Mouse (Mus musculus) hindbrain, postnatal 0 days (tissue): Measurements from ENCODE around the gene Fgfr2. TPM values are rescaled to one million over a fixed set of nuclear protein-coding genes. Genes with fewer than 3 reads are reported as not detected.

Source experiments
- ATAC-seq: fragments of 200-750 bp; cut with Nextera tagmentation; 2 replicates; pipeline ENCODE4 v1.8.0; 2017; ENCODE audit warnings: mild to moderate bottlenecking, moderate TSS enrichment, moderate library complexity
- DNase-seq: peaks from one replicate; pipeline ENCODE4 v3.0.0-alpha.2; 2015; ENCODE audit warnings: low spot score
- H3K27ac ChIP-seq: fragments of 300-500 bp; sonication (generic); 2 replicates; pipeline ENCODE4 v1.5.1; 2014; ENCODE audit warnings: mild to moderate bottlenecking
- H3K27me3 ChIP-seq: fragments of 300-500 bp; sonication (generic); 2 replicates; pipeline ENCODE4 v1.6.1; 2014; ENCODE audit warnings: low read length, mixed read lengths; ENCODE audit not compliant: insufficient read depth
- H3K36me3 ChIP-seq: fragments of 300-500 bp; sonication (generic); 2 replicates; pipeline ENCODE4 v1.6.1; 2014; ENCODE audit warnings: low read length, mixed read lengths; ENCODE audit not compliant: insufficient read depth
- H3K4me1 ChIP-seq: fragments of 300-500 bp; sonication (generic); 2 replicates; pipeline ENCODE4 v1.6.1; 2014; ENCODE audit warnings: antibody characterized with exemption, low read length, mixed read lengths; ENCODE audit not compliant: insufficient read depth
- H3K4me2 ChIP-seq: fragments of 300-500 bp; sonication (generic); 2 replicates; pipeline ENCODE4 v1.6.1; 2014; ENCODE audit warnings: low read depth, mild to moderate bottlenecking, low read length, moderate library complexity, mixed read lengths
- H3K4me3 ChIP-seq: fragments of 300-500 bp; sonication (generic); 2 replicates; pipeline ENCODE4 v1.5.1; 2014; ENCODE audit warnings: low read length
- H3K9ac ChIP-seq: fragments of 300-500 bp; sonication (generic); replicated peaks from 2 replicates; pipeline ENCODE4 v1.6.1; 2014; ENCODE audit warnings: mild to moderate bottlenecking, low read length, moderate library complexity, mixed read lengths
- H3K9me3 ChIP-seq: fragments of 300-500 bp; sonication (generic); 2 replicates; pipeline ENCODE4 v1.6.1; 2016; ENCODE audit warnings: low read length, mixed read lengths
- CTCF ChIP-seq: IDR thresholded peaks from 2 replicates; pipeline ENCODE4 v1.5.1; 2016; ENCODE audit warnings: antibody characterized with exemption, control low read depth, low read depth
- WGBS: fragments of 180-500 bp; shearing (Covaris S2); extraction: QIAGEN DNeasy Blood & Tissue Kit; methylation state at CpG from one replicate; pipeline ENCODE4 v1.1.7; 2014; 5-methylcytosine and 5-hydroxymethylcytosine counted together
- polyA plus RNA-seq: library from polyadenylated mRNA; unstranded; fragments of >200 nt; fragmentation: Nextera tagmentation; extraction: Ambion mirVana; gene quantifications from 2 replicates; pipeline ENCODE4 v1.2.1, GENCODE M21; 2015
- total RNA-seq: library from RNA; depleted of rRNA; stranded (reverse); fragments of >200 nt; gene quantifications from 2 replicates; pipeline ENCODE4 v1.2.3, GENCODE M21; 2014

Gene Fgfr2
- total and polyA plus RNA-seq, 2 experiments from 2014 or later: 17.3 to 49.0 TPM

- H3K9ac ChIP-seq: no peak overlapping the region
- H3K27ac ChIP-seq: no peak overlapping the region
- H3K4me1 ChIP-seq: 0 out of 2 replicates have a peak, but pooled peaks cover 2% of the 10 kb centered on the region
- H3K9me3 ChIP-seq: no peaks in the 10 kb centered on the region
- no peak overlapping the region for H3K4me2 ChIP-seq
- no peak overlapping the region for H3K4me3 ChIP-seq
- TF ChIP-seq CTCF: no peak
- ATAC-seq: no peak
- no peak for DNase-seq
- peaks cover 23% of the 10 kb centered on the region for H3K36me3 ChIP-seq
- WGBS: 89% methylated on average over 4 of the region's 4 CpGs
- no peaks in the 10 kb centered on the region for H3K27me3 ChIP-seq
Measured at GRCm38 (mm10) chr7:130727560-130727959, 2395.6 kb downstream of the Fgfr2 start.

- ATAC-seq (no peak), DNase-seq (no peak)
- Histone ChIP-seq H3K27ac (no peak overlapping the region), H3K27me3 (no peaks in the 10 kb centered on the region), H3K9me3 (no peaks in the 10 kb centered on the region), H3K9ac (no peak overlapping the region), H3K4me1 (no peaks in the 10 kb centered on the region), H3K4me3 (no peak overlapping the region), H3K36me3 (peaks cover 23% of the 10 kb centered on the region), H3K4me2 (no peak overlapping the region)
- 63% methylated on average over 8 of the region's 8 CpGs for WGBS
- no peak for TF ChIP-seq CTCF
Measured at GRCm38 (mm10) chr7:130726724-130727422, 2396.3 kb downstream of the Fgfr2 start.

GRCm38 (mm10) chr7:130726185-130726584, 2397.0 kb downstream of the Fgfr2 start:
- Histone ChIP-seq H3K9me3 (no peaks in the 10 kb centered on the region), H3K27me3 (no peaks in the 10 kb centered on the region), H3K27ac (no peak overlapping the region), H3K4me1 (no peaks in the 10 kb centered on the region), H3K4me2 (no peak overlapping the region), H3K4me3 (no peak overlapping the region), H3K9ac (no peak overlapping the region), H3K36me3 (peaks cover 23% of the 10 kb centered on the region)
- TF ChIP-seq CTCF: no peak
- 62% methylated on average over 3 of the region's 3 CpGs for WGBS
- no peak for ATAC-seq
- DNase-seq: no peak

GRCm38 (mm10) chr7:130720646-130721335, 2402.4 kb downstream of the Fgfr2 start:
- ATAC-seq: peak; percentile 52; the same call in 1 of the 2 replicates
- peaks cover 21% of the 10 kb centered on the region; the same call in 1 of the 2 replicates for H3K36me3 ChIP-seq
- no peak overlapping the region for H3K4me2 ChIP-seq

GRCm38 (mm10) chr7:130719931-130720598, 2403.1 kb downstream of the Fgfr2 start:
- 0 out of 2 replicates have a peak overlapping the region, but pooled peaks have one; percentile 10 for H3K9ac ChIP-seq
- ATAC-seq (no peak), DNase-seq (no peak)
- peaks cover 20% of the 10 kb centered on the region; the same call in 1 of the 2 replicates for H3K36me3 ChIP-seq
- WGBS: 16% methylated on average over 16 of the region's 16 CpGs
- H3K4me3 ChIP-seq: no peak overlapping the region
- no peaks in the 10 kb centered on the region for H3K9me3 ChIP-seq
- H3K27me3 ChIP-seq: no peaks in the 10 kb centered on the region
- H3K4me2 ChIP-seq: peak overlapping the region; percentile 8; the same call in 1 of the 2 replicates
- peak overlapping the region; percentile 29 for H3K27ac ChIP-seq
- H3K4me1 ChIP-seq: 0 out of 2 replicates have a peak, but pooled peaks cover 4% of the 10 kb centered on the region
- no peak for TF ChIP-seq CTCF

More at GRCm38 (mm10) chr7:130720646-130721335, 2402.4 kb downstream of the Fgfr2 start:
- Histone ChIP-seq H3K9me3 (no peaks in the 10 kb centered on the region), H3K9ac (no peak overlapping the region), H3K4me3 (no peak overlapping the region), H3K27ac (peak overlapping the region; percentile 29; the same call in 1 of the 2 replicates), H3K4me1 (0 out of 2 replicates have a peak, but pooled peaks cover 3% of the 10 kb centered on the region), H3K27me3 (no peaks in the 10 kb centered on the region)
- no peak for TF ChIP-seq CTCF
- WGBS: 44% methylated on average over 9 of the region's 9 CpGs
- no peak for DNase-seq

GRCm38 (mm10) chr7:130716989-130717388, 2406.2 kb downstream of the Fgfr2 start:
- no peak overlapping the region for H3K4me3 ChIP-seq
- WGBS: 92% methylated on average over 6 of the region's 6 CpGs
- no peak for TF ChIP-seq CTCF
- H3K4me2 ChIP-seq: no peak overlapping the region
- peaks cover 18% of the 10 kb centered on the region; the same call in 1 of the 2 replicates for H3K4me1 ChIP-seq
- no peak for ATAC-seq
- H3K9me3 ChIP-seq: no peaks in the 10 kb centered on the region
- H3K27me3 ChIP-seq: no peaks in the 10 kb centered on the region
- no peak for DNase-seq
- H3K36me3 ChIP-seq: peaks cover 17% of the 10 kb centered on the region; the same call in 1 of the 2 replicates
- no peak overlapping the region for H3K27ac ChIP-seq
- H3K9ac ChIP-seq: no peak overlapping the region
